Mouse (Mus musculus) spleen, postnatal 10 days (tissue): ENCODE results near the gene Cnn3.
A peak's percentile ranks its signal among the peaks of the same experiment; 100 is the strongest.

ENCODE experiments used
- DNase-seq, 2 experiments: peaks; one replicate each; pipeline ENCODE4 v3.0.0; 2021 to 2022; ENCODE audit warnings: low spot score in 2 of 2

The Cnn3 gene

DNA sequence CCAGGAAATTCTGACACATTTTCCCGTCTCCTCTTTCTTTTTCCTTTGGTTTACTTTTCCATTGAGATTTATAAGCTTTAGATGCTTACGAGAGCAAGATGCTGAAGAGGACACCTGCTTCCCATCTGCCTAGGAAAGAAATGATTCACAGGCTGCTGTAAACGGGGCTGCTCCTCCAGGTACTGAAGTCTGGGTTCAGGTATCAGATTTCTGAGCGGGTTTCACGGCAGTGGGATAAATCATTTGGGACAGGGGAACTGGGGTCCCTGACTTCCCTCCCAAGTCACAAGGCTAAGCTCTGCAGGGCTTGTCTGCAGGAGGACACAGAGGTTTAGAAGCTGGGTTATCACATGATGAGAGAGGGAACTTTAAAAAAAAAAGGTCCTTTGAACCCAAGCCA is 65.7 kb downstream of the Cnn3 start:
- DNase-seq: no peak

DNA sequence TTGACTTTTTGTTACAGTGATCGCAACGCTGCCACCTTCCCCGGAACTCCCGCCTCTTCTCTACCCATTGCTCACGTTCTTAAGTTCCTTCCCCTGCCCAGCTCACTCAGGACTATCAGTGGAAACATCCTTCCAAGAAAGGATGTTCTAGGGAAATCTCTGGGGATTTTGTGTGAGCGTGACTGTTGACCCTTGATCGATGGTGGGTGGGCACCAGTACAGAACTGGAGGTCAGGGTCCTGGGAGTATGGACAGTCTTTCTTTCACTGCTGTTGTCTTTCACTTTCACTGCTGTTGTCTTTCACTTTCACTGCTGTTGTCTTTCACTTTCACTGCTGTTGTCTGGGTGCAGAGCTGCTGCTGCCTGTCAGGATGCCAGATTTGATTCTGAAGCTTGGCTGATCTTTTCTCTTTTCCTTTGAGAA is 67.7 kb downstream of the Cnn3 start:
- no peak for DNase-seq

DNA sequence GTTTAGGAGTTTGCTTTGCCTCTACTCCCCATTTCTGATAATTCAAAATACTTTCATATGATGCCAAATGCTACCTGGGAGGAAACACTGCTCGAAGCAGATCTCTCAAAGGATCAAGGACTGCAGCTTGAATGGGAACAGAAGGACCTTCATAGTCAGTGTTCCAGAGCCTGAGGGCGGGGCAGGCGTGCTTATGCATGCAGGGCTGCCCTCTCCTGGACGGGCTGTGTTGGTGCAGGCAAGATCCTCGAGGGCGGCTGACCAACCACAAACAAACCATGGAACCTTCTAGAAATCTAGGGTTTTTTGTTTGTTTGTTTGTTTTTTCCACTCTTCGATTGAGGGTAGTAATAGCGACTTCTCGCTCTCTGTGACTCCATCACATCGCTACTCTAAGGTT is 73.9 kb downstream of the Cnn3 start:
- DNase-seq: peak; percentile 45 to 77

DNA sequence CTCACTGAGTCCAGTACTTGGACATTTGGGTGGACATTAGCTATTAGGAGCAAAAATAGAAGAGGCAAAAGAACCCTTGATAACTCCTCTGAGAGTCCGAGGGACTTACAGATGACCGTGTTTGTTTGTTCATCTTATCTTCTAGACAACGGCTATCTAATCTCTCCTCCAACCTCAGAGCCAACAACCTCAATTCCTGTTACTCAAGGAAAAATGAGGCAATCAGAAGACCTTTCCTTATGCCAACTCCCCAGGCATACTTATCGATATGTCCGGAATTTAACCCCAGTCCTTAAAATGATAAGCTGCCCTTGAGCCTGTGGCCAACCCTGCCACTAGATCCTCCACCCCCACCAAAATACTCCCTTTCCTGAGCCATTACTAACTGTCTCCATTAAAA is 74.4 kb downstream of the Cnn3 start:
- no peak for DNase-seq

DNA sequence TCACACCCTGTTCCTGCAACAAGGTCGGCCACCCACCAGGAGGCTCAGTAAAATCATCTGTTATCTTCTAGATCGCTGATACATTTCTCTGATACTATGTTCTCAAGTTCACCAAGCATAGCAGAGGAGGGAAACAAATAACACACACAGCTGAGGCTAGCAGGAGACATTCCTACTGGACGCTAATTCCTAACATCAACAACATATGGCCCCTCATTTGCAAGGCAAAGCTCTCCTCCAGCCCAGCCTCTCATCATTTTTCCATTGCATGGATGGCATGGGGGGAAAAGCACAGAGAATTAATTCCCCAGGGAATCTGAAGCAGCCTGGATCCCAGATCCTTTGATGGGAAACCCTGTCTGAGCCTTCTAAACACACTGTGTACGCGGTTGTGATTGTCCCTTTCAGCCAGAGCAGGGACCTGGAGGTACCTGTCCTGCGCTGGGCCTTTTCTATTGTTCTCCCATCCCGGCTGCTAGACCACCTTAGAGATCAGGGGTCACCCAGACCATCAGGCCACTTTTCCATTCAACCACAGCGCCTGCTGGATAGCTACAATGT is 78.7 kb downstream of the Cnn3 start:
- no peak for DNase-seq

DNA sequence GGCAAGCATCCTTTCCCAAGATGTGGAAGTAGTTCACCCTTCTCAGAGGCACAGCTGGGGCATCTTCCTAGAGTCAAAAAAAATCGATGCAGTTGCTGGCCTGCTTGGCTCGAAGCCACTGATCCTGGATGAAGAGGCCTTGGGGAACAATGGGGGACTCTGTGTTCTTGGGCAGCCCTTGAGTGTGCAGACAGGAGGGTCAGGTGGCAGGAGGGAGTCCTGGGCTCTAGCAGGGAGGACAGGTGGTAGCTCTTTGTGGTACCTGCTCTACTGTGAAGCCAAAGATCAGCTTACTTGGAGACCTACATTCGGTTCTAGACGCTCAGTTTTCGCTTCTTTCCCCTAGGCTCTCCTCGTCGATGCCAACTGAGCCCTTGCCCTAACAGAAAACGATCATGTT is 79.9 kb downstream of the Cnn3 start:
- DNase-seq: no peak

DNA sequence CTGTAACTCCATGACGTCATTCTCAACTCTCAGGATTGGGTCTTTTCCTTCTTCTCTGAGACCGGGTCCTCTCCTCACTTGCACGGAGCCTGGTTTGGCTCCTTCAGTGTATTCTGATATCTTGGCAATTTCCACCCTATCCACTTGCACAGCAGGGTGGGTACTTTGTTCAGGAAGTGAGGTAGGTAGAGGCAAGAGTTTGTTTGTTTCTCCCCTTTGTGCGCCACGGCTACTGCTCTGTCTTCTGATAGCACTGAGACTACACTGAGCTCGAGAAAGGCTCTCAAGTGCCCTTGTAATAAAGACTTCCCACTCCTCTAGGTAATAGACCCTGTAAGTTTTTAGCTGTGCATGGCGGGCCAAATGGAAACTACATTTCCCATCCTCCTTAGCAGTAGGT is 80.5 kb downstream of the Cnn3 start:
- DNase-seq: no peak

DNA sequence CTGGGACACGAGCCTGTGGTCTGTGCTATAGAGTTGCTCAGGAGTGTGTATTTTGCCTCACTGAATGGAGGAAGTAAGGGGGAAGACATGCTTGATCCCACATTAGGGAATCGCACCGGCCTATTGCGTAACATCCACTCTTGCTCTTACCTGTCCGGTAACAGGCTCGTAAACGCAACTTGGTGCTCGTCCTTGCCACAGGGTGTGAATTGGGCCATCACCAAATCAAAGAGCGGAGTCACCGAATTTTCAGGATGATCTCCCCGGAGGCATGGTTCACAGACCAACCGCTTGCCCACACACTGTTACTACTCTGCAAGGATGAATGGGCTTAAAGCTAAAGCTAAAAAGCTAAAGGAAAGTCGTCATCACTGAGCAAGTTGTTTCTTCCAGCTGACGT is 81.4 kb downstream of the Cnn3 start:
- no peak for DNase-seq
